Mouse (Mus musculus) forebrain, embryonic 14.5 days (tissue): ENCODE data around the gene Elmo1. TPM values are rescaled to one million over a fixed set of nuclear protein-coding genes. Genes with fewer than 3 reads are reported as not detected.

ENCODE experiments used
- ATAC-seq: fragments of 200-750 bp; cut with Nextera tagmentation; 2 replicates; pipeline ENCODE4 v1.8.0; 2017; ENCODE audit warnings: mild to moderate bottlenecking, moderate library complexity
- DNase-seq: peaks from one replicate; pipeline ENCODE4 v3.0.0-alpha.2; 2015; ENCODE audit warnings: low spot score
- H3K27ac ChIP-seq: fragments of 300-500 bp; sonication (generic); 2 replicates; pipeline ENCODE4 v1.5.1; 2014; ENCODE audit warnings: low read depth, mild to moderate bottlenecking, control low read depth, low read length, moderate library complexity
- H3K27me3 ChIP-seq: fragments of 300-500 bp; sonication (generic); replicated peaks from 2 replicates; pipeline ENCODE4 v1.6.1; 2014; ENCODE audit warnings: low read length, control low read depth, mixed read lengths; ENCODE audit not compliant: control insufficient read depth, insufficient read depth
- H3K36me3 ChIP-seq: fragments of 300-500 bp; sonication (generic); 2 replicates; pipeline ENCODE4 v1.6.1; 2014; ENCODE audit warnings: low read length, control low read depth; ENCODE audit not compliant: control insufficient read depth, insufficient read depth
- H3K4me1 ChIP-seq: fragments of 300-500 bp; sonication (generic); 2 replicates; pipeline ENCODE4 v1.6.1; 2014; ENCODE audit warnings: antibody characterized with exemption, low read length, control low read depth; ENCODE audit not compliant: control insufficient read depth, insufficient read depth
- H3K4me2 ChIP-seq: fragments of 300-500 bp; sonication (generic); 2 replicates; pipeline ENCODE4 v1.6.1; 2014; ENCODE audit warnings: mild to moderate bottlenecking, control low read depth, low read length
- H3K4me3 ChIP-seq: fragments of 300-500 bp; sonication (generic); 2 replicates; pipeline ENCODE4 v1.5.1; 2014; ENCODE audit warnings: low read depth, low read length, control low read depth
- H3K9ac ChIP-seq: fragments of 300-500 bp; sonication (generic); 2 replicates; pipeline ENCODE4 v1.6.1; 2014; ENCODE audit warnings: mild to moderate bottlenecking, low read length, control low read depth, moderate library complexity
- H3K9me3 ChIP-seq: fragments of 300-500 bp; sonication (generic); replicated peaks from 2 replicates; pipeline ENCODE4 v1.6.1; 2016; ENCODE audit warnings: low read length, control low read depth, mixed read lengths; ENCODE audit not compliant: control insufficient read depth
- WGBS: fragments of 180-500 bp; shearing (Covaris S2); extraction: QIAGEN DNeasy Blood & Tissue Kit; methylation state at CpG from one replicate; pipeline ENCODE4 v1.1.7; 2014; 5-methylcytosine and 5-hydroxymethylcytosine counted together
- polyA plus RNA-seq: library from polyadenylated mRNA; unstranded; fragments of >200 nt; fragmentation: Nextera tagmentation; extraction: Ambion mirVana; gene quantifications from 2 replicates; pipeline ENCODE4 v1.2.1, GENCODE M21; 2014

The Elmo1 gene
- polyA plus RNA-seq, 1 experiment from 2014 or later: 22.6 TPM

- WGBS: 67% methylated on average over 5 of the region's 5 CpGs
- Histone ChIP-seq H3K9me3 (no peaks in the 10 kb centered on the region), H3K27me3 (no peaks in the 10 kb centered on the region), H3K9ac (no peak overlapping the region), H3K4me3 (no peak overlapping the region), H3K4me1 (no peaks in the 10 kb centered on the region), H3K36me3 (no peaks in the 10 kb centered on the region), H3K27ac (no peak overlapping the region), H3K4me2 (no peak overlapping the region)
- ATAC-seq (peak; percentile 53; the same call in 1 of the 2 replicates), DNase-seq (no peak)
Observed at GRCm38 (mm10) chr13:20306180-20307177, 216.1 kb downstream of the Elmo1 start.

- no peak overlapping the region for H3K4me2 ChIP-seq
- 68% methylated on average over 2 of the region's 2 CpGs for WGBS
- no peaks in the 10 kb centered on the region for H3K9me3 ChIP-seq
- no peak overlapping the region for H3K9ac ChIP-seq
- H3K4me1 ChIP-seq: no peaks in the 10 kb centered on the region
- H3K4me3 ChIP-seq: no peak overlapping the region
- no peak overlapping the region for H3K27ac ChIP-seq
- no peaks in the 10 kb centered on the region for H3K27me3 ChIP-seq
- DNase-seq: no peak
- H3K36me3 ChIP-seq: no peaks in the 10 kb centered on the region
- no peak for ATAC-seq
Observed at GRCm38 (mm10) chr13:20307381-20307780, 217.0 kb downstream of the Elmo1 start.

- H3K4me2 ChIP-seq: no peak overlapping the region
- WGBS: 11% methylated on average over 3 of the region's 3 CpGs
- H3K4me1 ChIP-seq: no peaks in the 10 kb centered on the region
- no peaks in the 10 kb centered on the region for H3K9me3 ChIP-seq
- no peaks in the 10 kb centered on the region for H3K27me3 ChIP-seq
- no peak overlapping the region for H3K9ac ChIP-seq
- DNase-seq (peak; percentile 94), ATAC-seq (peak; percentile 86)
- no peaks in the 10 kb centered on the region for H3K36me3 ChIP-seq
- no peak overlapping the region for H3K27ac ChIP-seq
- no peak overlapping the region for H3K4me3 ChIP-seq
Observed at GRCm38 (mm10) chr13:20311612-20312011, 221.2 kb downstream of the Elmo1 start.

- no peak overlapping the region for H3K4me3 ChIP-seq
- ATAC-seq (no peak), DNase-seq (peak; percentile 25)
Observed at GRCm38 (mm10) chr13:20313345-20313744, 222.9 kb downstream of the Elmo1 start.

GRCm38 (mm10) chr13:20316139-20316538 is 225.7 kb downstream of the Elmo1 start:
- WGBS: 70% methylated on average over 11 of the region's 11 CpGs
- no peaks in the 10 kb centered on the region for H3K36me3 ChIP-seq
- no peaks in the 10 kb centered on the region for H3K9me3 ChIP-seq
- no peak overlapping the region for H3K4me3 ChIP-seq
- no peaks in the 10 kb centered on the region for H3K4me1 ChIP-seq
- H3K27me3 ChIP-seq: no peaks in the 10 kb centered on the region
- ATAC-seq (no peak), DNase-seq (peak; percentile 49)
- H3K9ac ChIP-seq: no peak overlapping the region
- no peak overlapping the region for H3K4me2 ChIP-seq
- H3K27ac ChIP-seq: 0 out of 2 replicates have a peak overlapping the region, but pooled peaks have one; percentile 36

More at GRCm38 (mm10) chr13:20313345-20313744, 222.9 kb downstream of the Elmo1 start:
- no peaks in the 10 kb centered on the region for H3K36me3 ChIP-seq
- no peaks in the 10 kb centered on the region for H3K4me1 ChIP-seq
- H3K4me2 ChIP-seq: no peak overlapping the region
- no peaks in the 10 kb centered on the region for H3K9me3 ChIP-seq
- H3K27ac ChIP-seq: no peak overlapping the region
- H3K27me3 ChIP-seq: no peaks in the 10 kb centered on the region
- no peak overlapping the region for H3K9ac ChIP-seq
- 57% methylated on average over 6 of the region's 6 CpGs for WGBS

- no peak for ATAC-seq
- DNase-seq: no peak
- Histone ChIP-seq H3K27ac (no peak overlapping the region), H3K4me1 (no peaks in the 10 kb centered on the region), H3K36me3 (no peaks in the 10 kb centered on the region), H3K4me2 (no peak overlapping the region), H3K4me3 (no peak overlapping the region), H3K9ac (no peak overlapping the region), H3K27me3 (no peaks in the 10 kb centered on the region), H3K9me3 (no peaks in the 10 kb centered on the region)
- WGBS: 88% methylated on average over 3 of the region's 3 CpGs
Observed at GRCm38 (mm10) chr13:20318615-20319219, 228.3 kb downstream of the Elmo1 start.

- Histone ChIP-seq H3K27ac (no peak overlapping the region), H3K36me3 (no peaks in the 10 kb centered on the region), H3K4me3 (no peak overlapping the region), H3K9ac (no peak overlapping the region), H3K4me2 (no peak overlapping the region), H3K4me1 (no peaks in the 10 kb centered on the region), H3K9me3 (no peaks in the 10 kb centered on the region), H3K27me3 (no peaks in the 10 kb centered on the region)
- DNase-seq (no peak), ATAC-seq (no peak)
- WGBS: 89% methylated on average over 5 of the region's 5 CpGs
Observed at GRCm38 (mm10) chr13:20320232-20320631, 229.8 kb downstream of the Elmo1 start.

GRCm38 (mm10) chr13:20323478-20323877 is 233.1 kb downstream of the Elmo1 start:
- ATAC-seq (no peak), DNase-seq (no peak)
- Histone ChIP-seq H3K27me3 (no peaks in the 10 kb centered on the region), H3K4me1 (no peaks in the 10 kb centered on the region), H3K9me3 (no peaks in the 10 kb centered on the region), H3K4me2 (no peak overlapping the region), H3K27ac (no peak overlapping the region), H3K4me3 (no peak overlapping the region), H3K9ac (no peak overlapping the region), H3K36me3 (no peaks in the 10 kb centered on the region)
- 92% methylated on average over 4 of the region's 4 CpGs for WGBS

GRCm38 (mm10) chr13:20327064-20327463 is 236.7 kb downstream of the Elmo1 start:
- no peak overlapping the region for H3K27ac ChIP-seq
- no peak for ATAC-seq
- no peak for DNase-seq
- no peaks in the 10 kb centered on the region for H3K9me3 ChIP-seq
- H3K36me3 ChIP-seq: no peaks in the 10 kb centered on the region
- H3K9ac ChIP-seq: no peak overlapping the region
- no peaks in the 10 kb centered on the region for H3K4me1 ChIP-seq
- 90% methylated on average over 4 of the region's 4 CpGs for WGBS
- no peak overlapping the region for H3K4me2 ChIP-seq
- no peak overlapping the region for H3K4me3 ChIP-seq
- no peaks in the 10 kb centered on the region for H3K27me3 ChIP-seq
